Mouse (Mus musculus): ENCODE measurements around the gene Ehd2.

Gene Ehd2

DNA sequence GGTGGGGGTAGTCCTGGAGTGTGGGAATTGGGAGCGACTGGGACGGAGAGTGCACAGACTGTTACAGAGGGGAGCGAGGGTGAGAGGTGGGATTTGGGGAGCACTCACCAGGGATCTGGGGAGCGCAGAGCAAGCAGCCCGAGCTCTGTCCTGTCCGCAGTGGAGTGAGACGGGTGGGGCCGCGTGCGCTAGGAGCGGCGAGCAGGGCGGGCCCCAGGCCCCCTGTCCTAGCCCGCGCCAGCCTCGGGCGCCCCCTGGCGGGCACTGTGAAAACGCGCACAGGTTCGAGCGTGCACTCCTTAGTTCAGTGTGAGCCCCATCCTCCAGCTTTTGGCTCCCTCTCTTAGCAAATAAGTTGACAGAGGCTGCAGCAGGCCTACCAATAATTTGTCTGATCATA, at the start of gene Ehd2:
Ehd2 (minus strand) TSS at position 256 of the 400 bp plus-strand sequence.
- peak; percentile 86 for DNase-seq (ENCODE audit: low spot score)

DNA sequence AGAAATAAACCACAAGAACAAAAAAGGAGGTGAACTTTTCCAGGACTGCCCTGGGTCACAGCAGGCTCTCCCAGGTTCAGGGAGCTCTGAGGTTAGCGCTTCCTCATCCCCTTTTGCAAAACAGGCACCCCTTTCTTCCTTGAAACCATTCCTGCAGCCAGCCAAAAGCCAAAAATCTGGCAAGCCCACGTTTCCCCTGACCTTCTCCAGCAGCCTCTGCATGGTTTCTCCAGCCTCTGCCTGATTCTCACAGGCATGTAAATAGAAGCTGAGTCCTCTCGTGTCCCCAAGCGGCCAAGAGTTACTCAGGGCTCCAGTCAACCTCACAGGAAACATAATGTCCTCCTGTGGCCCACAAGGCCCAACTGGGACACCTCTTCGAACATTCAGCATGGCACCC, 48.0 kb upstream of the Ehd2 start:
- DNase-seq (ENCODE audit: low spot score) = no peak

DNA sequence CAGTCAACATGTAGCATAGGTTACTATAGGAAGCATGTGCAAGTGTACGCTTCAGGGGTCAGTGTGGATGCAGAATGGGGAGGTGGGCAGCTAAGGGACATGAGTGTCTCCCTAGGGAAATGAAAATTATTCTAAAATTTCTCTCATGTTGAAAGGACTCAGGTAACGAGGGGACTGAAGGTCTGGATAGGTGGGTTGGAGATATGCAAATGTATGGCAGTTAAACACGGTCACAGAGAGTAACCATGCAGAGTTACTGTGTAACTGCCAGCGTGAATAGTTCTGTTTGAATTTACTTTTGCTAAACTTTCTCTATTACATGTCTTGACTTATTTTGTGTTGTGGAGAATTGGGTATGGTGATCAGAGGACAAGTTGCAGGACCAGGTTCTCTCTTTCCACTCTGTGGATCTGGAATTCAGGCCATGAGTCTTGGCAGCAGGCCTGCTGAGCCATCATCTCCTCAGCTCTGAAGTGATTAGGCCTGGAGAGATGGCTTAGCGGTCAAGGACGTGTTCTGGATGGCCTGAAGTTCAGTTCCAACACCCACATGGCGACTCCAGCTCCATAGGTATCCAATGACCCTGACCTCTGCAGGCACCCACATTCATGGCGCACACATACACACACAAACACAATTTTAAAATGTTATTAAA, 47.3 kb upstream of the Ehd2 start:
- no peak for DNase-seq (ENCODE audit: low spot score)

- no peak for DNase-seq (ENCODE audit: low spot score)
Observed at GRCm38 (mm10) chr7:16013722-16014275, 46.4 kb upstream of the Ehd2 start.

GRCm38 (mm10) chr7:16012576-16013263, 45.4 kb upstream of the Ehd2 start:
- no peak for DNase-seq (ENCODE audit: low spot score)

DNA sequence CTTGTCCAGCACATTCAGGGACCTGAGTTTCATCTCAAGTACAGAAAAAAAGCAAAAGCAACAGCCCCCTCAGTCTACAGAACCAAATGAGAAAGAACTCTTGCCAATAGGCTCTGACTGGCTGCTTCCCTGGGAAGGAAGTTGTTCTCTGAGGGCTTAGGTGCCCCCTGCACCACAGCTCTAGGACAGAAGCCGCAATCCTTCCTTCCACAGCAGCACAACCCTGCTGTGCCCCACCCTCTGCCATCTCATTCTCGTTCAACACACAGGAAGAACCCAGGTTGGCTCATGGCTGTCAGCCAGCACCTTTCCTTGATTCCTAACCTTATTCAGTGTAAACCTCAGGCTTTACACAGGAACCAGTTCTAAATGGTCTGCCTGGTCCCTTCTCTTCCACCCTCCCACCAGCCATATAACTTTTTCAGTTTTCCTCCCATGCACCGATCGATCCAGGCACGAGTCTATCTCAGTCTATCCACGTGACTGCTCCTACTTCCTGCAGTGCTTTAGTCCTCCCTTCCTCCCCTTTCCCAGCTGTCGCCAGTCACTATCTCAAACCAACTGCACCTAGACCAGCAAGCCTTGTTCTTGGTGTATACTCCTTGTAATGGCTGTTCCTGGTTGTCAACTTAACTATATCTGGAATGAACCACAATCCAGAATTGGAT, 44.2 kb upstream of the Ehd2 start:
- DNase-seq (ENCODE audit: low spot score) = no peak

DNA sequence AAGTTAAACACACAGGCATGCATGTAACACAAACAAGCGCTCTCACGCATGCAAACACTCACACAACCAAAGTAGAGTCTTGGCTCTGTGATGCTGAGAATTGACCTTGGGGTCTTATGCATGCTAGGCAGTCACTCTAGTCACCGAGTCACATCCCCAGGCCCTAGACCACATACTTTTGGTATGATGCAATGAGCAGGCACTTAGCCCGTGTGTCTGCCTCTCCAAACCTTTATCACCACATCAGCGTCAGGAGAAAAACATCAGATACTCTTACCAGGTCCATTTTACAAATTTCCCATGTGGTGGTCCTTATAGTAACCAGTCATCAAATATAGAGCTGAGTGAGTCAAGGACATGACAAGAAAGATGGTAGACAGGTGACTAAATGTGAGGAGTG, 43.3 kb upstream of the Ehd2 start:
- DNase-seq (ENCODE audit: low spot score) = no peak

GRCm38 (mm10) chr7:16009636-16010035, 42.3 kb upstream of the Ehd2 start:
- no peak for DNase-seq (ENCODE audit: low spot score)

DNA sequence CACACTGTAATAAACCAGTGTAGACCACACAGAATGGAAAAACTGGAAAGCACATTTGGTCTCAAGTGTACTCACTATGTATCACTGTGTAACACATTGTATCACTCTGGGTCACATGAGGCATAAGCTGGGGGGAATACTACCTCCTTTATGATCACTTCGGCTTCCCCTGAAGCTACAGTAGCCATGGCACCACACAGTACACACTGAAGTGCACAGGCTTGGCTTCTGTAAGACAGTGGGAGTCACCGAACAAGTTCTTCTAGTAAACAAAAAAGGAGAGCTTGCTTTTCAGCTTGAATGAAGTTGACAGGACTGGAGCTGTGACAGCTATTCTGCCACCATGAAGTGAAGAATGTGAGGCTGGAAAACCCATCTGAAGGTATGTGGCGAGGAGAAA, 37.7 kb upstream of the Ehd2 start:
- DNase-seq (ENCODE audit: low spot score) = no peak

DNA sequence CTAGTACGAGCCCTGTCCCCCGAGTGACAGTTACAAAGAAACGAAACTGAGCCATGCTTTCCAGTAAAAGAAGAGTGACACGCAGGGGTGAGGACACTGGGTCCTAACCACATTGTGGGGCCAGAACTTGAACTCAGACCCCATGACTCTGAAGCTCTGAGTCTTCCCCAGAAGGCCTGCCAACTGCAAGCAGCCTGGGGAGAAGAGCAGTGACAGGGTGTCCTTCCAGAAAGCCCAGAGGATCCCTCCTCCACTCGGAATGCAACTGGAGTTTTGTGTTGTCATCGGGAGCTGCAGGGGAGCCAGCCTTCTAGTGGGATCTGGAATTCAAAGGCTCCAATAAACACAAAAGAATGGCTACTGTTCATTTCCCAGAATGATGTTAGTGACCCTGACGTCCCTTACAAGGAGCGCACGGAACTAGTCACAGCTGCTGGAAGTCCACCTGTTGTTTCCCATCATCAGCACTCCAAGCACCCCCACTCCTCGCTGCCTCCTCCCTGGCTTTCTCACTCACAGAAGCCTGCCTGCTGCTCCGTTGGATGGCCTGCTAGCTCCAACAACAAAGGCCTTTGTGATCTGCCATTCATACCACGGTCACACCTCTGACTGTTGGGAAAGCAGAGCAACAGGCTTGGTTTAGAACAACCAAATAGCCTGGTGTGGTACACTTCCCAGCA, 37.0 kb upstream of the Ehd2 start:
- DNase-seq (ENCODE audit: low spot score) = no peak

- no peak for DNase-seq (ENCODE audit: low spot score)
Observed at GRCm38 (mm10) chr7:16003032-16003431, 35.7 kb upstream of the Ehd2 start.

DNA sequence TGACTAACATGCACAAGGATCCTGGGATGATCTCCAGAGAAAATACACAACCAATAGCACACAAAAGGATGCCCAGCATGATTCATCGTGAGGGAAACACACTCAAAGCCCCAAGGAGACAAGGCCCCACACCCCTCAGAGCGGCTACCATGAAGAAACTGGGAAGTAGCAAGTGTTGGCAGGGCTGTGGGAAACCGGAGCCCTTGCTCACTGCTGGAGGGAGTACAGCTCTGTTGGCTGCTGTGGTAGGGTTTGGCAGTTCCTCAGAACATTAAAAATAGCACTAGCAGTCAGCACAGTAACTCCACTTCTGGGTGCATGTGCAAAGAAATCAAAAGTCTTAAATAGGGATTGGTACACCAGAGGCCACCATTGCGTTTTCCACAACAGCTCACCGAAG, 34.8 kb upstream of the Ehd2 start:
- DNase-seq (ENCODE audit: low spot score) = peak; percentile 61

GRCm38 (mm10) chr7:16001691-16002090, 34.3 kb upstream of the Ehd2 start:
- no peak for DNase-seq (ENCODE audit: low spot score)

GRCm38 (mm10) chr7:15993789-15994188, 26.4 kb upstream of the Ehd2 start:
- no peak for DNase-seq (ENCODE audit: low spot score)

- DNase-seq (ENCODE audit: low spot score) = no peak
Observed at GRCm38 (mm10) chr7:15993152-15993551, 25.8 kb upstream of the Ehd2 start.

DNA sequence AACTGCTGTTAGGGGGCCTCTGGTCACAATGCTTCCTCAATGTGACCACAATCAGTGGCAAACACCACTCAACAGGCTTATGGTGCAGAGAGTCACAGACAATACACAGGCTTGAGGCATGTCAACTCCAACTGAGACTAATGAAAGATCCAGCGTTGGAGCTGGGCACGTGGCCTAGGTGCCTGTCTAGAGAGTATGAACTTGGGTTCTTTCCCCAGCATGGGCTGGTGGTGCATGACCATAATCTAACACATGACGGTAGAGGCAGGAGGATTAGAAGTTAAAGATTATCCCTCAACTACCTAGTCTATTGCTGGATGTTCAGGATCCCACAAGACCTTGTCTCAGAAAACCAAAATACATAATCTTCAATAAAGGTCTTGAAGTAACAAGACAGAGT, 24.4 kb upstream of the Ehd2 start:
- no peak for DNase-seq (ENCODE audit: low spot score)

DNA sequence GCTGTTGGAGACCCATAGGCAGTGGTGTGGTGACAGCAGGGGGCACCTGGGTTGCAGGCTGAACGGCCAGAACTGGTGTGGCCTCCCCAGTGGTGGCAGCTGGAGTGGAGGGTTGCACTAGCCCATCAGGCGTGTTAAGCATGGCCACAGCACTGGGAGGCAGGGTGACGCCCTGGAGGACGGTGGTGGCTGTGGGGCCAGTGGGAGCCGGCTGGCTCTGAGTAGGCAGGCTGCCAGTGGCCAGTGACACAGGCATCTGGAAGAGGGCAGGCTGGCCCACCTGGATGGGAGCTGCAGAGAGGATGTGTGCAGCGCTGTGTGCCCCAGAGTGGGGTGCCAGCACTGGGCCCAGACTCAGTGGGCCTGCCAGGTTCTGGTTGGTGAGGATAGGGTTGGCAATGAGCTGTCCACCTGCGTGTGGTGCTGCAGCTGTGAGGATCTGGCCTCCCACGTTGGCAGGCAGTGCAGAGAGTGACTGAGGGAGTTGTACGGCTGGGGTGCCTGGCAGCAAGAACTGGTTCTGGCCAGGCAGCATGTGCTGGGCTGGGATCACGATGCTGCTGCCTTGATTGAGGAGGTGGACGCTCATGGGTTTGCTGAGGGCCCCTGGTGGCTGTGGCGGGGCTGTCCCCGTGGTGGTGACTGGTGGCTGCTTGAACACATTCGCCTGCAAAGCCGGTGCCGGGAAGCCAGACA, 20.4 kb upstream of the Ehd2 start:
- no peak for DNase-seq (ENCODE audit: low spot score)

GRCm38 (mm10) chr7:15982729-15983407, 15.5 kb upstream of the Ehd2 start:
- DNase-seq (ENCODE audit: low spot score) = no peak

DNA sequence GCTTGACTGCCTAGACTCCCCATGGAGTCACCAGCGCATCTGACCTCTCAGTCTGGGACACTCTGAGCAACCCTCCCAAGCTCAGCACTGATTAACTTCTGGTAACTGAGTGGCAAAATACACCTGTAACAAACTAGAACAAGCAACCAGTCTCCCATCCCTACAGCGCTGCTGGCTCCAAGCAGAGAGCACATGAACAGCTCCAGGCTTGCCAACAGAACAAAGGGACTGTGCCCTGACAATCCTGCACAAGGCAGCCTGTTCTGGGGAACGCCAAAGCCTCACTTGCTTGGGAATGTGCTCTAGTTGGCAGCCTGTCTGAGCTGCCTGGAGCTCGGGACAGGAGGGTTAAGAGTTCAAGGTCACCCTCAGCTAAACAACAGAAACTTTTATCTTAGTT, 14.2 kb upstream of the Ehd2 start:
- no peak for DNase-seq (ENCODE audit: low spot score)

- DNase-seq (ENCODE audit: low spot score) = no peak
Observed at GRCm38 (mm10) chr7:15980246-15980645, 12.9 kb upstream of the Ehd2 start.

DNA sequence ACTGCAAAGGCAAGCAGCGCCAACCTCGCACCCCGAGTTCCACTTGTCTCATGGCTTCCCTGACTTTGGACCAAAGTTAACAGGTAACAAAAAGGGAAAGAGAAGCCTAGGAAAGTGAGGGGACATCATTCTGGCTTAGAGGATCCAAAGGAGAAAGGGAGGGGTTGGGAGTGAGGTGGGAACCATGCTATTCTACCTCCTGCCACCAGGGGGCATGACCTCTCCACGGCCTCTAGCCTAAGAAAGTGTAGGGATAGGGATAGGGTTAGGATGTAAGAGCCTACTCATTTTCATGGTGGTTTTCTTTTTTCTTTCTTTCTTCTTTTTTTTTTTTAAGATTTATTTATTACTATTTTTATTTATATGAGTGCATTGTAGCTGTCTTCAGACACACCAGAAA, 8.5 kb upstream of the Ehd2 start:
- peak; percentile 42 for DNase-seq (ENCODE audit: low spot score)
